Mouse (Mus musculus): ENCODE measurements around the gene Rasgrp4.
"Not testable (repeated sequence)": the region's sequence is repeated elsewhere in the genome, so short reads cannot be mapped to it uniquely, and the experiment has no call there.

Gene Rasgrp4

GRCm38 (mm10) chr7:29134693-29135386 lies at the start of gene Rasgrp4:
Gene Rasgrp4 (plus strand): TSS chr7:29134851.
- peak; percentile 53 for DNase-seq (ENCODE audit: low read depth, low spot score)

GRCm38 (mm10) chr7:29085981-29086380 lies 48.7 kb upstream of the Rasgrp4 start:
- DNase-seq (ENCODE audit: low read depth, low spot score) = no peak

- no peak for DNase-seq (ENCODE audit: low read depth, low spot score)
These were observed 47.7 kb upstream of the Rasgrp4 start for GRCm38 (mm10) chr7:29086902-29087301.

GRCm38 (mm10) chr7:29088817-29089216 lies 45.8 kb upstream of the Rasgrp4 start:
- no peak for DNase-seq (ENCODE audit: low read depth, low spot score)

- no peak for DNase-seq (ENCODE audit: low read depth, low spot score)
These were observed 37.5 kb upstream of the Rasgrp4 start for GRCm38 (mm10) chr7:29097131-29097530.

GRCm38 (mm10) chr7:29101286-29102017 lies 33.2 kb upstream of the Rasgrp4 start:
- no peak for DNase-seq (ENCODE audit: low read depth, low spot score)

GRCm38 (mm10) chr7:29108992-29109955 lies 25.4 kb upstream of the Rasgrp4 start:
- peak; percentile 61 for DNase-seq (ENCODE audit: low read depth, low spot score)

- no peak for DNase-seq (ENCODE audit: low read depth, low spot score)
These were observed 16.4 kb upstream of the Rasgrp4 start for GRCm38 (mm10) chr7:29118142-29118851.

- no peak for DNase-seq (ENCODE audit: low read depth, low spot score)
These were observed 15.1 kb upstream of the Rasgrp4 start for GRCm38 (mm10) chr7:29119526-29119925.

- DNase-seq (ENCODE audit: low read depth, low spot score) = no peak
These were observed 11.8 kb upstream of the Rasgrp4 start for GRCm38 (mm10) chr7:29122821-29123220.

GRCm38 (mm10) chr7:29123531-29124358 lies 10.9 kb upstream of the Rasgrp4 start:
- DNase-seq (ENCODE audit: low read depth, low spot score) = peak; percentile 52

GRCm38 (mm10) chr7:29124970-29125369 lies 9.7 kb upstream of the Rasgrp4 start, which contains the start of gene Ryr1:
Gene Ryr1 (minus strand): TSS chr7:29125179.
- peak; percentile 78 for DNase-seq (ENCODE audit: low read depth, low spot score)

GRCm38 (mm10) chr7:29126173-29126915 lies 8.3 kb upstream of the Rasgrp4 start:
- DNase-seq (ENCODE audit: low read depth, low spot score) = peak; percentile 75

- DNase-seq (ENCODE audit: low read depth, low spot score) = no peak
These were observed 5.9 kb upstream of the Rasgrp4 start for GRCm38 (mm10) chr7:29128725-29129124.

GRCm38 (mm10) chr7:29134230-29134629 lies 421 bp upstream of the Rasgrp4 start:
- DNase-seq (ENCODE audit: low read depth, low spot score) = no peak

GRCm38 (mm10) chr7:29137429-29137828 lies 2.8 kb downstream of the Rasgrp4 start:
- DNase-seq (ENCODE audit: low read depth, low spot score) = no peak

- DNase-seq (ENCODE audit: low read depth, low spot score) = not testable (repeated sequence)
These were observed 4.6 kb downstream of the Rasgrp4 start for GRCm38 (mm10) chr7:29139237-29139636.

GRCm38 (mm10) chr7:29141416-29141815 lies 6.8 kb downstream of the Rasgrp4 start:
- DNase-seq (ENCODE audit: low read depth, low spot score) = no peak

- no peak for DNase-seq (ENCODE audit: low read depth, low spot score)
These were observed 9.4 kb downstream of the Rasgrp4 start for GRCm38 (mm10) chr7:29144006-29144405.

All from mesoderm, embryonic 11.5 days (tissue).